Mouse (Mus musculus) thymus, adult 2 months (tissue): Measurements from ENCODE around the gene Psmc3. TPM values are rescaled to one million over a fixed set of nuclear protein-coding genes. Genes with fewer than 3 reads are reported as not detected.
"Not testable (repeated sequence)": the region's sequence is repeated elsewhere in the genome, so short reads cannot be mapped to it uniquely, and the experiment has no call there.

Source experiments
- DNase-seq: peaks from one replicate; pipeline ENCODE4 v3.0.0; 2021
- H3K27ac ChIP-seq: fragments of 200-500 bp; 2 replicates; pipeline ENCODE4 v1.5.1; 2012; ENCODE audit warnings: low read length, control low read depth; ENCODE audit not compliant: control insufficient read depth, insufficient read depth
- H3K27me3 ChIP-seq: fragments of 200-500 bp; 2 replicates; pipeline ENCODE4 v1.6.1; 2012; ENCODE audit warnings: mild to moderate bottlenecking, low read length, moderate library complexity, mixed read lengths; ENCODE audit not compliant: control insufficient read depth, insufficient read depth
- H3K36me3 ChIP-seq: fragments of 200-500 bp; 2 replicates; pipeline ENCODE4 v1.6.1; 2012; ENCODE audit warnings: mild to moderate bottlenecking, low read length, moderate library complexity; ENCODE audit not compliant: control insufficient read depth, insufficient read depth
- H3K4me1 ChIP-seq: fragments of 200-500 bp; replicated peaks from 2 replicates; pipeline ENCODE4 v1.6.1; 2012; ENCODE audit warnings: low read length; ENCODE audit not compliant: control insufficient read depth, insufficient read depth
- H3K4me3 ChIP-seq: fragments of 200-500 bp; 2 replicates; pipeline ENCODE4 v1.5.1; 2012; ENCODE audit warnings: mild to moderate bottlenecking, low read length, control low read depth, moderate library complexity; ENCODE audit not compliant: control insufficient read depth, insufficient read depth
- CTCF ChIP-seq: fragments of 200-500 bp; IDR thresholded peaks from 2 replicates; pipeline ENCODE4 v1.5.1; 2012; ENCODE audit warnings: mild to moderate bottlenecking, control low read depth, low read length, moderate library complexity, borderline replicate concordance; ENCODE audit not compliant: control insufficient read depth, poor library complexity, insufficient read depth; ENCODE audit errors: extremely low read depth
- POLR2A ChIP-seq: fragments of 200-500 bp; IDR thresholded peaks from 2 replicates; pipeline ENCODE4 v1.6.1; 2012; ENCODE audit warnings: mild to moderate bottlenecking, low read length, control low read depth, moderate library complexity; ENCODE audit not compliant: control insufficient read depth, poor library complexity, insufficient read depth; ENCODE audit errors: extremely low read depth
- whole genome bisulfite sequencing: fragments of 180-500 bp; shearing (Covaris S2); methylation state at CpG from one replicate; pipeline ENCODE4 v1.1.7; 2018; 5-methylcytosine and 5-hydroxymethylcytosine counted together
- polyA plus RNA-seq: library from polyadenylated mRNA; depleted of rRNA; stranded (reverse); fragments of >200 nt; gene quantifications from 2 replicates; pipeline ENCODE4 v1.2.3, GENCODE M21; 2012; rRNA removed

Psmc3 gene
- polyA plus RNA-seq, result 103 and 114 TPM in 2 replicates

DNA sequence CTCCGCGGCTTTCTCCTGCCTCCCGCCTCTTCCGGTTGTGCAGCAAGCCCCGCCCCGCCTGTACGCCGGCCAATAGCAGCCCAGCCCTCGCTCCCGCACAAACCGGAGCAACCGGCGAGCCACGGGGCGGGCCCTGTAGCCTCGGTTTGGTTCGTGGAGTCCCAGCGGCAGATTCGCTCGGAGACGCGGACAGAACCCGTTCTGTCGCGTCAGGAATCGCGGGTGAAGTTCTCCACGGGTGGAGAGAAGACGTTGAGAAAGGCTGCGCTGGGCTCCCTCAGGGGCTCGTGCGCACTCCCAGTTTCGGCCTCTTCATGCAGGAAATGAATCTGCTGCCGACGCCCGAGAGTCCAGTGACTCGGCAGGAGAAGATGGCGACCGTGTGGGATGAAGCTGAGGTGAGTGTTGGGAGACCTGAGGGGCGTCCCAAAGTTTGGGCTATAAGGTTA lies at the start of gene Psmc3:
Gene Psmc3, plus strand, starts transcription at position 76 of the 449 bp plus-strand sequence.
- DNase-seq, result peak; percentile 97
- peaks cover 31% of the 10 kb centered on the region for H3K36me3 ChIP-seq
- peak within 1 kb of the TSS; percentile 60 for H3K4me3 ChIP-seq
- peak within 1 kb of the TSS; percentile 54; the same call in 1 of the 2 replicates for H3K27ac ChIP-seq
- no peaks in the 10 kb centered on the region for H3K27me3 ChIP-seq
- H3K4me1 ChIP-seq, result peaks cover 6% of the 10 kb centered on the region
- under 1% methylated on average over 40 of the region's 40 CpGs for WGBS
- TF ChIP-seq CTCF (0 out of 2 replicates have a peak, but pooled peaks have one; percentile 32), POLR2A (peak; percentile 91; the same call in 1 of the 2 replicates)

- Histone ChIP-seq H3K27me3 (no peaks in the 10 kb centered on the region), H3K4me3 (no peak overlapping the region), H3K27ac (no peak overlapping the region), H3K36me3 (peaks cover 94% of the 10 kb centered on the region), H3K4me1 (no peaks in the 10 kb centered on the region)
- no peak for DNase-seq
- 98% methylated on average over 8 of the region's 8 CpGs for WGBS
- TF ChIP-seq CTCF (no peak), POLR2A (no peak)
Observed at GRCm38 (mm10) chr2:91008536-91008935, 45.3 kb upstream of the Psmc3 start.

GRCm38 (mm10) chr2:91013881-91014280 lies 39.9 kb upstream of the Psmc3 start:
- WGBS, result 96% methylated on average over 2 of the region's 2 CpGs
- Histone ChIP-seq H3K27me3 (no peaks in the 10 kb centered on the region), H3K4me1 (no peaks in the 10 kb centered on the region), H3K36me3 (peaks cover 73% of the 10 kb centered on the region), H3K27ac (no peak overlapping the region), H3K4me3 (no peak overlapping the region)
- DNase-seq, result no peak
- TF ChIP-seq CTCF, result no peak
- no peak for TF ChIP-seq POLR2A

DNA sequence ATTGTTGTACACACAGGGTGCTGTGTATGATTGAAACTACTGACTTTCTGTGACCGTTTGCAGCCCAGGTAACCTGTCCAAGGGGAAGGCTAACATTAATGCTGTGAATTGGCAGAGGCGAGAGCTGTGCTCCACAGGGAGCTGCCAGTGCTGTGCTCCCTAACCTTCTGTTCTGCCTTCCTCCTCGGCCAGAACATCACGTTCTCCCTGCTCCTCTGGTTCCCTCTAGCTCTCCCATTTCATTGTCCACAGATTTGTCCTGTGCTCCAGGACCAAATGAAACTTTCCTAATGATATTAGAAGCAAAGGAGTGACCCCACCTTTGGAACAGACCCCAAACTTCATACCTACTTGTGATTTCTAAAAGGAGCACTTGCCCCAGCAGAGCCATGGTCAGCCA lies 38.4 kb upstream of the Psmc3 start:
- no peak for DNase-seq
- 96% methylated on average over 4 of the region's 4 CpGs for WGBS
- Histone ChIP-seq H3K4me1 (no peaks in the 10 kb centered on the region), H3K27ac (no peak overlapping the region), H3K4me3 (no peak overlapping the region), H3K36me3 (peaks cover 66% of the 10 kb centered on the region), H3K27me3 (no peaks in the 10 kb centered on the region)
- TF ChIP-seq CTCF (no peak), POLR2A (no peak)

DNA sequence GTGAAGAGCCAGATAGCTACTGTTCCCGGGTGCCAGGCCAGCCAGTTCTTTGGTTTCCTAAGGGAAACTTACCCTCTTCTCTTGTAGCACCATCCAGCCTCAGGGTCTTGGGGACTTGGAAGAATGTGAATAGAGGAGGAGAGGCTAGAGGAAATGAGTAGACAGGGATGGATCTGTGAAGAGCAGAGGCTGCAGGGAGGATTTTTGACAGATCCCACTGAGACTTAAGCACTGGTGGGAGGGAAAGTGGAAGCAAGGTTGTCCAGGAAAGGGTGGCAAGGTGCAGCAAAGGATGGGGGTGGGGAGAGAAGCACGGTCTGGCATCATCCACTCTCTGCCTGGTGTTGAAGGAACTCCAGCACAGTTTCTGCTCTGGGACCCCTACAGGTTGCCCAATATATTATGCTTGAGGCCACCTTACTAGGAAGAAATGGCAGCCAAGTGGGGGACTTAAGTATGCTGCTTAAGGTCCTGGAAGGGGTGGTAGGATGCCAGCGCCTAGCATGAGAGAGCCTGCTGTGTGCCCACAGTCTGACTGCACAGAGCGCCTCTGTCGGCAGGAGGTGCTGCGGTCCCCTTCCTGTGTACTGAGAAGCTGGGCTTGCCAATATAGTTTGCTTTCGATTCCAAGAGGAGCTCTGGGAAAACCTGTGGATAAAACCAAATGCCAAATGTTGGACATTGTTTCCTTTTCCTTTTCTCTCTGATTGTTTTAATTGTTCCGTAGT lies 35.6 kb upstream of the Psmc3 start:
- Histone ChIP-seq H3K36me3 (peaks cover 40% of the 10 kb centered on the region), H3K4me1 (no peaks in the 10 kb centered on the region), H3K4me3 (no peak overlapping the region), H3K27ac (no peak overlapping the region), H3K27me3 (no peaks in the 10 kb centered on the region)
- no peak for DNase-seq
- TF ChIP-seq CTCF (no peak), POLR2A (no peak)
- WGBS, result 91% methylated on average over 8 of the region's 8 CpGs

GRCm38 (mm10) chr2:91019911-91020310 lies 33.9 kb upstream of the Psmc3 start:
- WGBS, result 95% methylated on average over 3 of the region's 3 CpGs
- H3K36me3 ChIP-seq, result peaks cover 23% of the 10 kb centered on the region
- H3K27ac ChIP-seq, result no peak overlapping the region
- no peaks in the 10 kb centered on the region for H3K4me1 ChIP-seq
- DNase-seq, result no peak
- H3K27me3 ChIP-seq, result no peaks in the 10 kb centered on the region
- TF ChIP-seq POLR2A (no peak), CTCF (no peak)
- H3K4me3 ChIP-seq, result no peak overlapping the region

GRCm38 (mm10) chr2:91022266-91022665 lies 31.5 kb upstream of the Psmc3 start:
- not testable (repeated sequence) for DNase-seq, H3K27me3 ChIP-seq, H3K4me3 ChIP-seq, H3K36me3 ChIP-seq, H3K4me1 ChIP-seq, H3K27ac ChIP-seq
- WGBS, result 98% methylated on average over 7 of the region's 7 CpGs
